Mouse (Mus musculus) cerebral cortex, adult 2 months (tissue): Measurements from ENCODE around the gene Clec2i.

ENCODE experiments used
- WGBS: fragments of 180-500 bp; shearing (Covaris S2); methylation state at CpG from one replicate; pipeline ENCODE4 v1.1.7; 2018; 5-methylcytosine and 5-hydroxymethylcytosine counted together

Clec2i gene

GRCm38 (mm10) chr6:128854895-128855294 is 32.5 kb upstream of the Clec2i start:
- WGBS = 94% methylated on average over 3 of the region's 3 CpGs

- WGBS = 100% methylated on average over 1 of the region's 1 CpGs
These were observed 31.9 kb upstream of the Clec2i start for GRCm38 (mm10) chr6:128855477-128855876.

GRCm38 (mm10) chr6:128856250-128856649 is 31.1 kb upstream of the Clec2i start:
- 60% methylated on average over 5 of the region's 5 CpGs for WGBS

- 95% methylated on average over 2 of the region's 2 CpGs for WGBS
These were observed 29.4 kb upstream of the Clec2i start for GRCm38 (mm10) chr6:128857976-128858375.

- 35% methylated on average over 3 of the region's 3 CpGs for WGBS
These were observed 18.5 kb upstream of the Clec2i start for GRCm38 (mm10) chr6:128868861-128869260.

GRCm38 (mm10) chr6:128871910-128872610 is 15.3 kb upstream of the Clec2i start:
- WGBS = 92% methylated on average over 1 of the region's 1 CpGs

- WGBS = 85% methylated on average over 5 of the region's 5 CpGs
These were observed 1.4 kb downstream of the Clec2i start for GRCm38 (mm10) chr6:128888834-128889233.

- 83% methylated on average over 2 of the region's 2 CpGs for WGBS
These were observed 3.6 kb downstream of the Clec2i start, which contains the start of gene BC035044 for GRCm38 (mm10) chr6:128890948-128891355. TSS of gene BC035044 (minus strand) at chr6:128891126.

GRCm38 (mm10) chr6:128895404-128896001 is 8.1 kb downstream of the Clec2i start:
- WGBS = 79% methylated on average over 3 of the region's 3 CpGs

- WGBS = 85% methylated on average over 2 of the region's 2 CpGs
These were observed 12.7 kb downstream of the Clec2i start for GRCm38 (mm10) chr6:128900044-128900443.

GRCm38 (mm10) chr6:128900796-128901552 is 13.6 kb downstream of the Clec2i start:
- WGBS = 85% methylated on average over 6 of the region's 6 CpGs

GRCm38 (mm10) chr6:128913598-128914254 is 26.3 kb downstream of the Clec2i start:
- 77% methylated on average over 2 of the region's 2 CpGs for WGBS

- 83% methylated on average over 2 of the region's 2 CpGs for WGBS
These were observed 29.9 kb downstream of the Clec2i start for GRCm38 (mm10) chr6:128917322-128917721.

GRCm38 (mm10) chr6:128933050-128933449 is 45.7 kb downstream of the Clec2i start:
- WGBS = 75% methylated on average over 2 of the region's 2 CpGs

- 92% methylated on average over 4 of the region's 4 CpGs for WGBS
These were observed 46.7 kb downstream of the Clec2i start, which contains the start of gene Clec2g for GRCm38 (mm10) chr6:128934081-128934480. TSS of gene Clec2g (plus strand) at chr6:128934381.

- WGBS = 90% methylated on average over 5 of the region's 13 CpGs
These were observed 48.7 kb downstream of the Clec2i start for GRCm38 (mm10) chr6:128935889-128936665.

GRCm38 (mm10) chr6:128941646-128942421 is 54.4 kb downstream of the Clec2i start:
- WGBS = 60% methylated on average over 5 of the region's 5 CpGs

GRCm38 (mm10) chr6:128945564-128945963 is 58.2 kb downstream of the Clec2i start:
- 91% methylated on average over 3 of the region's 3 CpGs for whole genome bisulfite sequencing
